Mouse (Mus musculus): ENCODE results near the gene Cog2.

DNA sequence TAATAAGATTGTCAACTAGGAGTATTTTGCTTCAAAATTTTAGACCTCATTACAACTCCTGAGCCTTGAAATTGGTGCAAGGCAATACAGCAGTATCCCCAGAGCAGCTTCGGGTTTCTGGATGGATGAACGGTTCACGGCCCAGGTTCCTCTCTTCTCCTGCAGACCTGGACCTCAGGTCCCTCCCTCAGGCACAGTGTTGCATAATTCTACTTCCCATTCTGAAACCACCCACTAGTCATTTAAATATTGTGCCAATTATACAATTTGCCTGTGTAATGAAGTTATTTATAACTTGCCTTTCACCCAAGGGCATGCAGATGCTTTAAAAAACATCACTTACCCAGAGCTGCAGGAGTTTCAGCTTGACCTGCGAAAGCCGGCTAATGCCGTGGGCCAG is 31.3 kb upstream of the Cog2 start:
- TF ChIP-seq GATA1 (IDR thresholded peaks at IDR 0.05; ENCODE audit: borderline replicate concordance, low read length), result no peak
- no peak for TF ChIP-seq FLI1 (IDR thresholded peaks at IDR 0.05; ENCODE audit: low read length)
